Mouse (Mus musculus): Measurements from ENCODE around the gene Tnpo1. TPM values are rescaled to one million over a fixed set of nuclear protein-coding genes. Genes with fewer than 3 reads are reported as not detected.

Tnpo1 gene
- polyA plus RNA-seq, 1 experiment = 27.0 TPM

DNA sequence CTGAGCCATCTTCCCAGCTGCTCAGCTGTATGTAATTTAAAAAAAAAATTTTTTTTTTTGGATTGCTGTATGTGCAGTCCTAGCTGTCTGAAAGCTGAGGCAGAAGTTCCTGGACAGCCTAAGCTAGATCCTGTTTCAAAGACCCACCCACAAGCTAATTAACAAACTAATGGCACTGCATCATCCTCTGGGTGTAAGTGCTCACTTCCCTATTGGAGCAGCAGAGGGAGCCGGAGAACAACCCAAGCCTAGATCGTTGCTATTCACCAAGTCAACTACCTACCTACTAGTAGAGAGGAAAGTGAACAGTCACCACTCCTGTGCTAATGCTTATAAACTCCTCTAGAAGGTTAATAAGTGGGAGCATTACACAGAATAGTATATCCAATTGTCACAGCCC, 58.4 kb downstream of the Tnpo1 start:
- DNase-seq = peak; percentile 77

DNA sequence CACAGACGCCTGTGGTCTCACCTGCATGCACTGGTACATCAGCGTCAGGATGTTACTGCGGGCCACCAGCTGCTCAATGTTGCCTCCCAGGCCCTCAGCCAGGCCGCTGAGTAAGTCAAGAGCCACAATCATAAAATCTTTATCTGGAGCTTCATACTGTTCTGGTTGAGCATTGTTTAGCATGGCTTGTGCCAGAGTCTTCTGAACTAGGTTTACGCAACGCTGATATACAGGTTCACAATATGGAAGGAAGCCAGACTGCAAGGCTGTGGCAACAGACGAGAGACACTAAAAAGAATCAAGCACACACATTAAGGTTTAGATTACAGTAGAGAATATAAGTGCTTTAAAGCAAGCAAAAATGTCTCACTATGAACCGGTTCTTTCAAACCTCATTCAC, 70.9 kb downstream of the Tnpo1 start:
- no peak for DNase-seq
- Histone ChIP-seq H3K4me1 (ENCODE audit: control insufficient read depth, insufficient read depth, low read length) (no peaks in the 10 kb centered on the region), H3K27me3 (replicated peaks; ENCODE audit: control insufficient read depth, insufficient read depth, low read length) (no peaks in the 10 kb centered on the region), H3K4me3 (ENCODE audit: insufficient read depth, low read depth, low read length) (no peak overlapping the region), H3K36me3 (ENCODE audit: control insufficient read depth, insufficient read depth, low read length) (peaks cover 26% of the 10 kb centered on the region), H3K27ac (ENCODE audit: insufficient read depth, low read depth, low read length) (no peak overlapping the region)
- TF ChIP-seq POLR2A (IDR thresholded peaks at IDR 0.05; ENCODE audit: low read depth, low read length) = no peak
- TF ChIP-seq CTCF (conservative IDR thresholded peaks at IDR 0.05; ENCODE audit: insufficient read depth, insufficient read length, low read depth, low read length) = no peak
- WGBS = 85% methylated on average over 8 of the region's 8 CpGs

More for the DNA sequence above, 58.4 kb downstream of the Tnpo1 start:
- 8% methylated on average over 2 of the region's 2 CpGs for whole genome bisulfite sequencing
- peak; percentile 92 for TF ChIP-seq CTCF (conservative IDR thresholded peaks at IDR 0.05; ENCODE audit: insufficient read depth, insufficient read length, low read depth, low read length)
- no peak for TF ChIP-seq POLR2A (IDR thresholded peaks at IDR 0.05; ENCODE audit: low read depth, low read length)
- H3K36me3 ChIP-seq (ENCODE audit: control insufficient read depth, insufficient read depth, low read length) = peaks cover 18% of the 10 kb centered on the region
- no peak overlapping the region for H3K4me3 ChIP-seq (ENCODE audit: insufficient read depth, low read depth, low read length)
- H3K4me1 ChIP-seq (ENCODE audit: control insufficient read depth, insufficient read depth, low read length) = peaks cover 14% of the 10 kb centered on the region; the same call in 1 of the 2 replicates
- H3K27me3 ChIP-seq (replicated peaks; ENCODE audit: control insufficient read depth, insufficient read depth, low read length) = no peaks in the 10 kb centered on the region
- H3K27ac ChIP-seq (ENCODE audit: insufficient read depth, low read depth, low read length) = no peak overlapping the region

GRCm38 (mm10) chr13:98845794-98846193, 80.4 kb downstream of the Tnpo1 start:
- DNase-seq = no peak
- Histone ChIP-seq H3K27ac (ENCODE audit: insufficient read depth, low read depth, low read length) (peak overlapping the region; percentile 85), H3K4me3 (ENCODE audit: insufficient read depth, low read depth, low read length) (no peak overlapping the region), H3K4me1 (ENCODE audit: control insufficient read depth, insufficient read depth, low read length) (peaks cover 7% of the 10 kb centered on the region), H3K36me3 (ENCODE audit: control insufficient read depth, insufficient read depth, low read length) (peaks cover 14% of the 10 kb centered on the region), H3K27me3 (replicated peaks; ENCODE audit: control insufficient read depth, insufficient read depth, low read length) (no peaks in the 10 kb centered on the region)
- WGBS = 47% methylated on average over 1 of the region's 1 CpGs
- TF ChIP-seq POLR2A (IDR thresholded peaks at IDR 0.05; ENCODE audit: low read depth, low read length) (no peak), CTCF (conservative IDR thresholded peaks at IDR 0.05; ENCODE audit: insufficient read depth, insufficient read length, low read depth, low read length) (no peak)

DNA sequence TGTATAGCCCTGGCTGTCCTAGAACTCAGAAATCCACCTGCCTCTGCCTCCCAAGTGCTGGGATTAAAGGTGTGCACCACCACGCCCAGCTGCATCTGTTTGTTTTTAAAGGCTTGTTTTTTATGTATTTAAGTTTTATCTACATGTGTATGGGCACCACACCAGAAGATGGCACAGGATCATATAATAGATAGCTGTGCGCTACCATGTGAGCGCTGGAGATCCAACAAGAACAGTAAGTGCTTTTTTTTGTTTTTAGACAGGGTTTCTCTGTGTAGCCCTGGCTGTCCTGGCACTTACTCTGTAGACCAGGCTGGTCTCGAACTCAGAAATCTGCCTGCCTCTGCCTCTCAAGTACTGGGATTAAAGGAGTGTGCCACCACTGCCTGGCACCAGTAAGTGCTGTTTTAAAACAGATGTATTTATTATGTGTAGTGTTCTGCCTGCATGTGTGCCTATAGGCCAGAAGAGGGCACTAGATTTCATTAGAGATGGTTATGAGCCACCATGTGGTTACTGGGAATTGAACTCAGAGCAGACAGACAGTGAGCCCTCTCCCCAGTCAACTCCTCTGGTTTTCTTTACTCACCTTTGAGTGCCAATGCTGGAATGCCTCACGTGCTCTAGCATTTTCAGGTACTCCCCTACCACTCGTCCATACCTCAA, 89.6 kb downstream of the Tnpo1 start:
- Histone ChIP-seq H3K27me3 (replicated peaks; ENCODE audit: control insufficient read depth, insufficient read depth, low read length) (no peaks in the 10 kb centered on the region), H3K36me3 (ENCODE audit: control insufficient read depth, insufficient read depth, low read length) (peaks cover 1% of the 10 kb centered on the region), H3K4me1 (ENCODE audit: control insufficient read depth, insufficient read depth, low read length) (no peaks in the 10 kb centered on the region), H3K27ac (ENCODE audit: insufficient read depth, low read depth, low read length) (no peak overlapping the region), H3K4me3 (ENCODE audit: insufficient read depth, low read depth, low read length) (no peak overlapping the region)
- WGBS = 95% methylated on average over 6 of the region's 6 CpGs
- TF ChIP-seq POLR2A (IDR thresholded peaks at IDR 0.05; ENCODE audit: low read depth, low read length) (no peak), CTCF (conservative IDR thresholded peaks at IDR 0.05; ENCODE audit: insufficient read depth, insufficient read length, low read depth, low read length) (0 out of 2 replicates have a peak, but pooled peaks have one; percentile 8)
- DNase-seq = no peak

DNA sequence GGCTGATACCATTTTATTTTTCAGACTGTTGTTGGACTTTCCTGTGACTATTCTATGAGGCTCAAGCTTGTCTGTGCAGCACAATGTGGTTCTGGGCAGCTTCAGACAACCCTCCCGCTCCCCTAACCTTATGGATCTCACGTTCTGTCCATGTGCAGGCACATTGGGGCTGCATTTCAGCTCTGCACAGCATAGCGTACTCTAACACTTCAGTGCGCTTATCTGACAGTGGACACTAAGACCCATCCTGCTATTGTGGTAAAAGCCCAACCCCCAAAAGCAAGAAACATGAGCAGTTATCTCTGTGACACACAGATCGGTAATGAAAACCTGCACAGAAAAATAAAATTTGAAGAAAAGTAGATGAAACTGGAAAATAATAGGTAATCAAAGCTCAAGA, 90.4 kb downstream of the Tnpo1 start:
- no peak for DNase-seq
- TF ChIP-seq POLR2A (IDR thresholded peaks at IDR 0.05; ENCODE audit: low read depth, low read length) (no peak), CTCF (conservative IDR thresholded peaks at IDR 0.05; ENCODE audit: insufficient read depth, insufficient read length, low read depth, low read length) (no peak)
- H3K4me3 ChIP-seq (ENCODE audit: insufficient read depth, low read depth, low read length) = no peak overlapping the region
- WGBS = 96% methylated on average over 5 of the region's 5 CpGs
- no peak overlapping the region for H3K27ac ChIP-seq (ENCODE audit: insufficient read depth, low read depth, low read length)
- H3K27me3 ChIP-seq (replicated peaks; ENCODE audit: control insufficient read depth, insufficient read depth, low read length) = no peaks in the 10 kb centered on the region
- H3K36me3 ChIP-seq (ENCODE audit: control insufficient read depth, insufficient read depth, low read length) = peaks cover 1% of the 10 kb centered on the region
- no peaks in the 10 kb centered on the region for H3K4me1 ChIP-seq (ENCODE audit: control insufficient read depth, insufficient read depth, low read length)

DNA sequence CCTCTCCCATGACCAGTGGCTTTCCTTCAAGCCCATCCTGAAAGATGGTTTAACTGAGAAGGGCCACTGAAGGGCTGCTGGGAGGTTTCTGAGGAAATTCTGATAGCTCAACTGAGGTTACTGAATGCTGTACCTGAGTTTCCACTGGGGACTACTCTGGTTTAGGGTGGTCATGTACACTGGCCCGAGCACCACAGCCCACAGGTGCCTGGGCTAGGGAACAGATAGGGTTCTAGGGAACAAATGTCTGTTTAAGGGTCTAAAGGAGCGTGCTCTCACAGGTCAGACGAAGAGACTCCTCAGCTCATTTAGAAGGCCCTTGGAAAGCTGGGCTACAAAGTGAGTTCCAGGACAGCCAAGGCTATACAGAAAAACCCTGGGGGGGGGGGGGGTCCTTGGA, 91.5 kb downstream of the Tnpo1 start:
- H3K27me3 ChIP-seq (replicated peaks; ENCODE audit: control insufficient read depth, insufficient read depth, low read length) = no peaks in the 10 kb centered on the region
- H3K4me3 ChIP-seq (ENCODE audit: insufficient read depth, low read depth, low read length) = no peak overlapping the region
- H3K36me3 ChIP-seq (ENCODE audit: control insufficient read depth, insufficient read depth, low read length) = peaks cover 1% of the 10 kb centered on the region; the same call in 1 of the 2 replicates
- H3K27ac ChIP-seq (ENCODE audit: insufficient read depth, low read depth, low read length) = no peak overlapping the region
- 83% methylated on average over 3 of the region's 3 CpGs for WGBS
- no peak for TF ChIP-seq CTCF (conservative IDR thresholded peaks at IDR 0.05; ENCODE audit: insufficient read depth, insufficient read length, low read depth, low read length)
- no peak for TF ChIP-seq POLR2A (IDR thresholded peaks at IDR 0.05; ENCODE audit: low read depth, low read length)
- H3K4me1 ChIP-seq (ENCODE audit: control insufficient read depth, insufficient read depth, low read length) = no peaks in the 10 kb centered on the region
- DNase-seq = no peak

DNA sequence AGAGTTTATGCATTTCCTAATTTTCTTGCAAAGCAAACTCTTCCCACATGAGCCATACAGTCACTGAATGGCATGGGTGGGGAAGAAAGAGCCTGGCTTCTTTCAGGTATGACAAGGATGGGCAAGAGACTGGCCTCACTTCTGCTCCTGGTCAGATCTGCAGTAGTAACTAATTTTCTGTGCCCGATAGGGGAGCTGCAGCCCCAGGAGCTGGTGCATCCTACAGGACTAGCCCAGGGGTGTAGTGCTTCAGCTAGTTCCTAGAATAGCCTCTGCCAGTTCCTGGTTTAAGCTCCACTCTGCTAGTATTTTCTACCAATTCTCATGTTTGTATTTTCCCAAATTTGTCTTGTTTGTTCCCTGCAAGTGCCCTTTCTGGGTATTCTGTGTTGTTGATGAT, 92.0 kb downstream of the Tnpo1 start:
- Histone ChIP-seq H3K27me3 (replicated peaks; ENCODE audit: control insufficient read depth, insufficient read depth, low read length) (no peaks in the 10 kb centered on the region), H3K36me3 (ENCODE audit: control insufficient read depth, insufficient read depth, low read length) (peaks cover 1% of the 10 kb centered on the region; the same call in 1 of the 2 replicates), H3K4me1 (ENCODE audit: control insufficient read depth, insufficient read depth, low read length) (no peaks in the 10 kb centered on the region), H3K4me3 (ENCODE audit: insufficient read depth, low read depth, low read length) (no peak overlapping the region), H3K27ac (ENCODE audit: insufficient read depth, low read depth, low read length) (no peak overlapping the region)
- DNase-seq = no peak
- 52% methylated on average over 1 of the region's 1 CpGs for WGBS
- TF ChIP-seq POLR2A (IDR thresholded peaks at IDR 0.05; ENCODE audit: low read depth, low read length) = no peak
- no peak; the same call in 1 of the 2 replicates for TF ChIP-seq CTCF (conservative IDR thresholded peaks at IDR 0.05; ENCODE audit: insufficient read depth, insufficient read length, low read depth, low read length)
